Mouse (Mus musculus): Measurements from ENCODE around the gene Fcer1g. TPM values are rescaled to one million over a fixed set of nuclear protein-coding genes. Genes with fewer than 3 reads are reported as not detected.
A peak's percentile ranks its signal among the peaks of the same experiment; 100 is the strongest.

Gene Fcer1g
- polyA plus RNA-seq, 1 experiment from 2014 or later: 19.3 TPM

DNA sequence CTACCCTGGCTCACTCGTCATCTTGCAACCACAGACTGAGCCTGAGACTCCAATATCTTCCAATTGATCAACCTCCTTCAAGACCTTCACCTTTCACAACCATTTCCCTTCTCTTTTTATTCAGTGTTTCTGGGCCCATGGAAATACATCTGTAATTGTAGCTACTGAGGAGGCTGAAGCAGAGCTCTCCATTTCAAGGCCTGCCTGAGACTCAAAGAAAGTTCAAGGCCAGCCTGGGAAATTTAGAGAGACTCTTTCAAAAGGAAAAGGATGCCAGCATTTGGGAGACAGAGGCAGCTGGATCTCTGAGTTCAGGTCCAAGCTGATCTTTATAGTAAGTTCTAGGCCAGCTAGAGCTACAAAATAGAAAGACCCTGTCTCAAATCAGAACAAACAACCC lies 6.3 kb downstream of the Fcer1g start:
- Histone ChIP-seq H3K4me3 (ENCODE audit: low read depth, low read length) (no peak overlapping the region), H3K4me2 (ENCODE audit: low read length) (no peak overlapping the region), H3K9me3 (replicated peaks; ENCODE audit: control insufficient read depth, low read length, poor library complexity, severe bottlenecking) (no peaks in the 10 kb centered on the region), H3K27ac (ENCODE audit: low read length) (no peak overlapping the region), H3K36me3 (ENCODE audit: control insufficient read depth, insufficient read depth, low read length) (no peaks in the 10 kb centered on the region), H3K4me1 (ENCODE audit: control insufficient read depth, insufficient read depth, low read length) (0 out of 2 replicates have a peak, but pooled peaks cover 1% of the 10 kb centered on the region), H3K27me3 (ENCODE audit: control insufficient read depth, insufficient read depth, low read depth, low read length) (no peaks in the 10 kb centered on the region), H3K9ac (ENCODE audit: low read depth, low read length) (no peak overlapping the region)
- WGBS: 96% methylated on average over 1 of the region's 1 CpGs
- no peak for ATAC-seq

- Histone ChIP-seq H3K27ac (ENCODE audit: low read length) (no peak overlapping the region), H3K27me3 (ENCODE audit: control insufficient read depth, insufficient read depth, low read depth, low read length) (no peaks in the 10 kb centered on the region), H3K9me3 (replicated peaks; ENCODE audit: control insufficient read depth, low read length, poor library complexity, severe bottlenecking) (no peaks in the 10 kb centered on the region), H3K4me2 (ENCODE audit: low read length) (no peak overlapping the region), H3K36me3 (ENCODE audit: control insufficient read depth, insufficient read depth, low read length) (no peaks in the 10 kb centered on the region), H3K4me1 (ENCODE audit: control insufficient read depth, insufficient read depth, low read length) (0 out of 2 replicates have a peak, but pooled peaks cover 2% of the 10 kb centered on the region), H3K4me3 (ENCODE audit: low read depth, low read length) (no peak overlapping the region), H3K9ac (ENCODE audit: low read depth, low read length) (no peak overlapping the region)
- WGBS: 48% methylated on average over 4 of the region's 4 CpGs
- ATAC-seq: no peak
Observed at GRCm38 (mm10) chr1:171226780-171227179, 7.4 kb downstream of the Fcer1g start.

- Histone ChIP-seq H3K9ac (ENCODE audit: low read depth, low read length) (no peak within 1 kb of the TSS), H3K4me1 (ENCODE audit: control insufficient read depth, insufficient read depth, low read length) (peaks cover 10% of the 10 kb centered on the region), H3K4me3 (ENCODE audit: low read depth, low read length) (no peak within 1 kb of the TSS), H3K4me2 (ENCODE audit: low read length) (no peak within 1 kb of the TSS), H3K36me3 (ENCODE audit: control insufficient read depth, insufficient read depth, low read length) (no peaks in the 10 kb centered on the region), H3K9me3 (replicated peaks; ENCODE audit: control insufficient read depth, low read length, poor library complexity, severe bottlenecking) (no peaks in the 10 kb centered on the region), H3K27ac (ENCODE audit: low read length) (no peak within 1 kb of the TSS), H3K27me3 (ENCODE audit: control insufficient read depth, insufficient read depth, low read depth, low read length) (no peaks in the 10 kb centered on the region)
- ATAC-seq: no peak
- whole genome bisulfite sequencing: 77% methylated on average over 5 of the region's 5 CpGs
Observed at GRCm38 (mm10) chr1:171224857-171225256, 9.3 kb downstream of the Fcer1g start, which contains the start of gene Apoa2. TSS of gene Apoa2 (plus strand) at chr1:171225054.

GRCm38 (mm10) chr1:171223796-171224195 lies 10.4 kb downstream of the Fcer1g start:
- Histone ChIP-seq H3K27ac (ENCODE audit: low read length) (no peak overlapping the region), H3K27me3 (ENCODE audit: control insufficient read depth, insufficient read depth, low read depth, low read length) (no peaks in the 10 kb centered on the region), H3K4me2 (ENCODE audit: low read length) (no peak overlapping the region), H3K36me3 (ENCODE audit: control insufficient read depth, insufficient read depth, low read length) (peaks cover 4% of the 10 kb centered on the region), H3K9me3 (replicated peaks; ENCODE audit: control insufficient read depth, low read length, poor library complexity, severe bottlenecking) (no peaks in the 10 kb centered on the region), H3K9ac (ENCODE audit: low read depth, low read length) (no peak overlapping the region), H3K4me1 (ENCODE audit: control insufficient read depth, insufficient read depth, low read length) (peaks cover 10% of the 10 kb centered on the region), H3K4me3 (ENCODE audit: low read depth, low read length) (no peak overlapping the region)
- 90% methylated on average over 2 of the region's 2 CpGs for whole genome bisulfite sequencing
- no peak for ATAC-seq

DNA sequence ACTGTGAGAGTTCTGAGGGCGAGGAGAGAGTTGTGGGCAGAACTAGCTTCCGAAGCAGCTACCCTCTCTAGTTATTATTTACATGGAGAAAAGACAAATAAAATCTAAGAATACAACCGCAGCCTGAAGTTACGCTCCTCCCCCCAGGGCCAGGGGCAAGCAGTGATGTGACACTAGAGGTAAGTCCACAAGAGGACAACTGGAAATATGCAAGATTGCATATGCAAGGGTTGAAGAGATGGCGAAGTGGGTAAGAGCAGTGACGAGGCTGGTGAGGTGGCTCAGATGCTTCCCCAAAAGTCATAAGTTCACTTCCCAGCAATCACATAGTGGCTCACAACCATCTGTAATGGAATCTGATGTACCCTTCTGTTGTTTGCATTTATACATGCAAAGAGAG lies 11.0 kb downstream of the Fcer1g start:
- peaks cover 9% of the 10 kb centered on the region for H3K36me3 ChIP-seq (ENCODE audit: control insufficient read depth, insufficient read depth, low read length)
- H3K9me3 ChIP-seq (replicated peaks; ENCODE audit: control insufficient read depth, low read length, poor library complexity, severe bottlenecking): no peaks in the 10 kb centered on the region
- no peak overlapping the region for H3K4me3 ChIP-seq (ENCODE audit: low read depth, low read length)
- H3K4me2 ChIP-seq (ENCODE audit: low read length): peak overlapping the region; percentile 48
- H3K27ac ChIP-seq (ENCODE audit: low read length): peak overlapping the region; percentile 65
- peaks cover 10% of the 10 kb centered on the region for H3K4me1 ChIP-seq (ENCODE audit: control insufficient read depth, insufficient read depth, low read length)
- no peak overlapping the region for H3K9ac ChIP-seq (ENCODE audit: low read depth, low read length)
- ATAC-seq: no peak
- WGBS: 89% methylated on average over 6 of the region's 6 CpGs
- H3K27me3 ChIP-seq (ENCODE audit: control insufficient read depth, insufficient read depth, low read depth, low read length): no peaks in the 10 kb centered on the region

GRCm38 (mm10) chr1:171222238-171223155 lies 11.7 kb downstream of the Fcer1g start, which contains the start of gene Tomm40l:
TSS of gene Tomm40l (minus strand) at chr1:171222514.
- peak; percentile 98 for ATAC-seq
- H3K4me2 ChIP-seq (ENCODE audit: low read length): peak within 1 kb of the TSS; percentile 73

GRCm38 (mm10) chr1:171221281-171222193 lies 12.6 kb downstream of the Fcer1g start:
- Histone ChIP-seq H3K27ac (ENCODE audit: low read length) (peak overlapping the region; percentile 65), H3K27me3 (ENCODE audit: control insufficient read depth, insufficient read depth, low read depth, low read length) (no peaks in the 10 kb centered on the region), H3K36me3 (ENCODE audit: control insufficient read depth, insufficient read depth, low read length) (peaks cover 9% of the 10 kb centered on the region), H3K9me3 (replicated peaks; ENCODE audit: control insufficient read depth, low read length, poor library complexity, severe bottlenecking) (no peaks in the 10 kb centered on the region), H3K4me2 (ENCODE audit: low read length) (peak overlapping the region; percentile 73), H3K4me1 (ENCODE audit: control insufficient read depth, insufficient read depth, low read length) (peaks cover 10% of the 10 kb centered on the region), H3K4me3 (ENCODE audit: low read depth, low read length) (peak overlapping the region; percentile 60), H3K9ac (ENCODE audit: low read depth, low read length) (peak overlapping the region; percentile 65)
- WGBS: 6% methylated on average over 22 of the region's 22 CpGs
- ATAC-seq: peak; percentile 1

More at GRCm38 (mm10) chr1:171222238-171223155, 11.7 kb downstream of the Fcer1g start, which contains the start of gene Tomm40l:
- peak within 1 kb of the TSS; percentile 65 for H3K27ac ChIP-seq (ENCODE audit: low read length)
- H3K27me3 ChIP-seq (ENCODE audit: control insufficient read depth, insufficient read depth, low read depth, low read length): no peaks in the 10 kb centered on the region
- 2% methylated on average over 28 of the region's 28 CpGs for WGBS
- H3K4me3 ChIP-seq (ENCODE audit: low read depth, low read length): peak within 1 kb of the TSS; percentile 60
- H3K36me3 ChIP-seq (ENCODE audit: control insufficient read depth, insufficient read depth, low read length): peaks cover 9% of the 10 kb centered on the region
- H3K9me3 ChIP-seq (replicated peaks; ENCODE audit: control insufficient read depth, low read length, poor library complexity, severe bottlenecking): no peaks in the 10 kb centered on the region
- H3K9ac ChIP-seq (ENCODE audit: low read depth, low read length): peak within 1 kb of the TSS; percentile 65
- peaks cover 10% of the 10 kb centered on the region for H3K4me1 ChIP-seq (ENCODE audit: control insufficient read depth, insufficient read depth, low read length)

DNA sequence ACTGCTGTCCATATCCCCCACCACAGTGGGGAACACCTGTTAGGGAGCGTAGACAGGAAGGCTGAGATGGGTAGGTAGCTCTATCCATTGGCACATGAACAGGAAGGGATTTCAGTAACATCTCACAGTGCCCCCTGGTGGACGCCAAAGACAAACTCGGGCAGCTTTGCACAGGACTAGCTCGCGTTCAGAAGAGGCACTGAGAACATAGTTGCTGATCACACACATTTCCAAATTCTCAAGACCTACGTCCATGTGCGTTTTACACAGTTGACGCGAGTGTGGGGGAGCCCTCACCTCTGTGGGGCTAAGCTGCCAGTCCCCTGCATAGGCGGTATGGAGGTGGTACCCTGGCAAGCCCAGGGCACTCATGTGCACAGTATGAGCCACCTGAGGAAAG lies 13.3 kb downstream of the Fcer1g start:
- Histone ChIP-seq H3K27ac (ENCODE audit: low read length) (0 out of 2 replicates have a peak overlapping the region, but pooled peaks have one; percentile 10), H3K4me3 (ENCODE audit: low read depth, low read length) (peak overlapping the region; percentile 60), H3K36me3 (ENCODE audit: control insufficient read depth, insufficient read depth, low read length) (peaks cover 9% of the 10 kb centered on the region), H3K27me3 (ENCODE audit: control insufficient read depth, insufficient read depth, low read depth, low read length) (no peaks in the 10 kb centered on the region), H3K4me2 (ENCODE audit: low read length) (peak overlapping the region; percentile 73), H3K9ac (ENCODE audit: low read depth, low read length) (0 out of 2 replicates have a peak overlapping the region, but pooled peaks have one; percentile 65), H3K4me1 (ENCODE audit: control insufficient read depth, insufficient read depth, low read length) (peaks cover 10% of the 10 kb centered on the region), H3K9me3 (replicated peaks; ENCODE audit: control insufficient read depth, low read length, poor library complexity, severe bottlenecking) (no peaks in the 10 kb centered on the region)
- peak; percentile 26; the same call in 1 of the 2 replicates for ATAC-seq
- WGBS: 6% methylated on average over 10 of the region's 10 CpGs

All from midbrain, embryonic 16.5 days (tissue).